ENCODE assay signal across 8 mouse cellular contexts in genomic region chr9:60458468-60458962, GRCm38 (mm10).
A peak's percentile ranks its signal among the peaks of the same experiment; 100 is the strongest.
DNase-seq lines count a peak whose midpoint lies in the region; TF ChIP-seq lines count a peak whose summit lies in the region.

No protein-coding gene starts in this region.

- no peak for DNase-seq in gastrocnemius, adult 2 months
- DNase-seq in gastrocnemius, postnatal 10 days, result no peak
- peak; percentile 42 to 44 for DNase-seq in right cerebral cortex, postnatal 10 days (ENCODE audit: low spot score in 2 of 2)
- DNase-seq in right cerebral cortex, postnatal 36 days (ENCODE audit: low spot score in 2 of 2), result no peak
- DNase-seq in left cerebral cortex, postnatal 25 days (ENCODE audit: low spot score in 2 of 2), result peak; percentile 19 to 36
- DNase-seq in urinary bladder, adult 2 months (ENCODE audit: low spot score), result no peak
- no peak for DNase-seq in urinary bladder, postnatal 25 days (ENCODE audit: low spot score)
- DNase-seq in spleen, postnatal 36 days (ENCODE audit: low spot score in 2 of 2), result no peak

- intact Hi-C loops in gastrocnemius, adult 2 months (cut with DNase I), result no loop called here
- intact Hi-C loops in left cerebral cortex, postnatal 25 days (cut with DNase I), result no loop called here

- no peak overlapping the region for H3K27ac ChIP-seq in gastrocnemius, adult 2 months

- no peak for TF ChIP-seq CTCF in gastrocnemius, adult 2 months (IDR thresholded peaks at IDR 0.05)

- peak overlapping the region; percentile 50 for H3K4me3 ChIP-seq in gastrocnemius, adult 2 months

Comparison
In these comparisons a context has a peak if more than half of its experiments do, and no peak if none do; other contexts are left out.
1. DNase-seq: peak in right cerebral cortex, postnatal 10 days (2 of 2) and left cerebral cortex, postnatal 25 days (2 of 2); none in gastrocnemius, adult 2 months (single experiment), gastrocnemius, postnatal 10 days (single experiment), right cerebral cortex, postnatal 36 days (0 of 2), urinary bladder, adult 2 months (single experiment), urinary bladder, postnatal 25 days (single experiment) and spleen, postnatal 36 days (0 of 2).